Mouse (Mus musculus) left cerebral cortex, postnatal 14 days (tissue): ENCODE data around the gene Dmrt3. TPM values are rescaled to one million over a fixed set of nuclear protein-coding genes. Genes with fewer than 3 reads are reported as not detected.

Source experiments
- DNase-seq, 2 experiments: peaks; one replicate each; pipeline ENCODE4 v3.0.0; 2021 to 2022; ENCODE audit warnings: low spot score in 2 of 2, mixed read lengths in 1 of 2
- intact Hi-C: fragments of 180-260 bp; cut with DNase I; formaldehyde crosslinking; loops from one replicate; pipeline ENCODE4 v1.15.1; 2025
- total RNA-seq, 2 experiments: library from RNA; stranded (reverse); gene quantifications; 2 replicates each; pipeline ENCODE4 v1.2.3; 2021

Gene Dmrt3
- total RNA-seq, 2 experiments from 2014 or later, result not detected

GRCm38 (mm10) chr19:25613476-25614300 lies 3.6 kb downstream of the Dmrt3 start:
- DNase-seq, result no peak
- intact Hi-C loops, result no loop called here

GRCm38 (mm10) chr19:25615889-25616288 lies 5.8 kb downstream of the Dmrt3 start:
- intact Hi-C loops, result no loop called here
- DNase-seq, result no peak

GRCm38 (mm10) chr19:25622291-25623251 lies 12.5 kb downstream of the Dmrt3 start:
- intact Hi-C loops, result loop anchor here (1.0 to 10.0 kb wide), 3 partner anchors 77 to 518 kb away; no protein-coding TSS in a partner anchor
- DNase-seq, result peak; percentile 37 to 63

- intact Hi-C loops, result loop anchor here (5.0 to 10.0 kb wide), 2 partner anchors 524 to 671 kb away; no protein-coding TSS in a partner anchor
- peak; percentile 59 to 74 for DNase-seq
These were observed 18.4 kb downstream of the Dmrt3 start for GRCm38 (mm10) chr19:25628490-25628889.

GRCm38 (mm10) chr19:25635119-25635518 lies 25.0 kb downstream of the Dmrt3 start:
- no peak for DNase-seq
- intact Hi-C loops, result loop anchor here (2.0 to 10.0 kb wide), 2 partner anchors 296 to 500 kb away; no protein-coding TSS in a partner anchor

GRCm38 (mm10) chr19:25635622-25636244 lies 25.6 kb downstream of the Dmrt3 start:
- peak; percentile 66 to 78 for DNase-seq
- intact Hi-C loops, result loop anchor here (2.0 to 10.0 kb wide), 2 partner anchors 297 to 501 kb away; no protein-coding TSS in a partner anchor

- DNase-seq, result no peak
- intact Hi-C loops, result loop anchor here (10.0 kb wide), 1 partner anchor 504 kb away; no protein-coding TSS in a partner anchor
These were observed 28.8 kb downstream of the Dmrt3 start for GRCm38 (mm10) chr19:25638766-25639361.

GRCm38 (mm10) chr19:25641786-25642185 lies 31.7 kb downstream of the Dmrt3 start:
- intact Hi-C loops, result no loop called here
- no peak for DNase-seq

GRCm38 (mm10) chr19:25647136-25647535 lies 37.0 kb downstream of the Dmrt3 start:
- intact Hi-C loops, result no loop called here
- no peak for DNase-seq

GRCm38 (mm10) chr19:25648701-25649100 lies 38.6 kb downstream of the Dmrt3 start:
- no peak for DNase-seq
- intact Hi-C loops, result no loop called here

GRCm38 (mm10) chr19:25650474-25650873 lies 40.4 kb downstream of the Dmrt3 start:
- intact Hi-C loops, result no loop called here
- DNase-seq, result no peak

GRCm38 (mm10) chr19:25652560-25652959 lies 42.5 kb downstream of the Dmrt3 start:
- intact Hi-C loops, result no loop called here
- DNase-seq, result peak; percentile 18 to 82

- intact Hi-C loops, result no loop called here
- no peak for DNase-seq
These were observed 44.1 kb downstream of the Dmrt3 start for GRCm38 (mm10) chr19:25654034-25654749.

GRCm38 (mm10) chr19:25665486-25666339 lies 55.6 kb downstream of the Dmrt3 start:
- DNase-seq, result no peak
- intact Hi-C loops, result no loop called here

GRCm38 (mm10) chr19:25667836-25668235 lies 57.7 kb downstream of the Dmrt3 start:
- intact Hi-C loops, result no loop called here
- no peak for DNase-seq

GRCm38 (mm10) chr19:25669593-25670248 lies 59.6 kb downstream of the Dmrt3 start:
- no peak for DNase-seq
- intact Hi-C loops, result no loop called here
